Mouse (Mus musculus): ENCODE results near the gene Fam163b. TPM values are rescaled to one million over a fixed set of nuclear protein-coding genes. Genes with fewer than 3 reads are reported as not detected.

The Fam163b gene
- total and polyA plus RNA-seq, 3 experiments = 0.44 to 1.4 (median 0.77) TPM

GRCm38 (mm10) chr2:27175696-27176267 is 33.5 kb upstream of the Fam163b start:
- intact Hi-C loops (cut with DNase I) = no loop called here
- H3K36me3 ChIP-seq (ENCODE audit: control insufficient read depth, insufficient read depth, low read length) = no peaks in the 10 kb centered on the region
- H3K4me3 ChIP-seq = no peak overlapping the region
- no peak overlapping the region for H3K27ac ChIP-seq
- no peaks in the 10 kb centered on the region for H3K27me3 ChIP-seq (ENCODE audit: control insufficient read depth, insufficient read depth, low read length)
- DNase-seq = peak in 1 of 2 experiments; percentile 41
- 56% methylated on average over 10 of the region's 10 CpGs for WGBS
- no peak overlapping the region for H3K9ac ChIP-seq (ENCODE audit: low read depth, low read length)
- no peak for TF ChIP-seq CTCF (IDR thresholded peaks at IDR 0.05)
- TF ChIP-seq POLR2A (IDR thresholded peaks at IDR 0.05; ENCODE audit: insufficient read depth, low read depth, low read length) = no peak
- no peak for TF ChIP-seq EP300 (IDR thresholded peaks at IDR 0.05; ENCODE audit: insufficient read depth, low read depth, low read length)
- H3K79me2 ChIP-seq (replicated peaks; ENCODE audit: control insufficient read depth, insufficient read depth, low read length) = no peaks in the 10 kb centered on the region
- no peaks in the 10 kb centered on the region; the same call in 1 of the 2 replicates for H3K4me1 ChIP-seq (ENCODE audit: control insufficient read depth, insufficient read depth, low read length)

- H3K27ac ChIP-seq = no peak overlapping the region
- no peak for DNase-seq
- intact Hi-C loops (cut with DNase I) = no loop called here
- no peak overlapping the region for H3K9ac ChIP-seq (ENCODE audit: low read depth, low read length)
- H3K79me2 ChIP-seq (replicated peaks; ENCODE audit: control insufficient read depth, insufficient read depth, low read length) = no peaks in the 10 kb centered on the region
- WGBS = 68% methylated on average over 2 of the region's 2 CpGs
- no peaks in the 10 kb centered on the region; the same call in 1 of the 2 replicates for H3K4me1 ChIP-seq (ENCODE audit: control insufficient read depth, insufficient read depth, low read length)
- no peaks in the 10 kb centered on the region for H3K36me3 ChIP-seq (ENCODE audit: control insufficient read depth, insufficient read depth, low read length)
- no peak overlapping the region for H3K4me3 ChIP-seq
- TF ChIP-seq POLR2A (IDR thresholded peaks at IDR 0.05; ENCODE audit: insufficient read depth, low read depth, low read length) (no peak), CTCF (IDR thresholded peaks at IDR 0.05) (no peak), EP300 (IDR thresholded peaks at IDR 0.05; ENCODE audit: insufficient read depth, low read depth, low read length) (no peak)
- no peaks in the 10 kb centered on the region for H3K27me3 ChIP-seq (ENCODE audit: control insufficient read depth, insufficient read depth, low read length)
Observed at GRCm38 (mm10) chr2:27174242-27174641, 32.0 kb upstream of the Fam163b start.

DNA sequence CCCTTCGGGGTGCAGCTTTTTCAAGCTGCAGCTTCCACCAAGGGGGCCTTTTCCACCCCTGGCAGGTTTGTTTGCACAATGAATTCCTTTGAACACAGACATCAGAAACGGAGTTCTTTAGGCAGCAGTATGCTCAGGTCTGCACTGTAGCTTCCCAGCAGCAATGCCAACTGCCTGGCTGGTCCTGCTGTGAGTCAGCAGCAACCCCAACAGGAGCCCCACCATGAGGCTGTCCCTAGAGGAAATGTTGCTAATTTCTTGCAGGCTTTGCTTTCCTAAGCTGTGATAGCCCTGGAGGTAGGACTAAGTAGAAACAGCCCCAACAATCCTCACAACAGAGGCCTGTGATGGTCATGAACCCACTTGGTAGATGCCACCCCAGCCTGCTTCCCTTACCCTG is 24.7 kb upstream of the Fam163b start:
- intact Hi-C loops (cut with DNase I) = no loop called here
- Histone ChIP-seq H3K36me3 (ENCODE audit: control insufficient read depth, insufficient read depth, low read length) (no peaks in the 10 kb centered on the region), H3K79me2 (replicated peaks; ENCODE audit: control insufficient read depth, insufficient read depth, low read length) (no peaks in the 10 kb centered on the region), H3K4me1 (ENCODE audit: control insufficient read depth, insufficient read depth, low read length) (no peaks in the 10 kb centered on the region), H3K27me3 (ENCODE audit: control insufficient read depth, insufficient read depth, low read length) (no peaks in the 10 kb centered on the region), H3K9ac (ENCODE audit: low read depth, low read length) (no peak overlapping the region), H3K4me3 (no peak overlapping the region), H3K27ac (no peak overlapping the region)
- no peak for DNase-seq
- WGBS = 38% methylated on average over 2 of the region's 2 CpGs
- TF ChIP-seq EP300 (IDR thresholded peaks at IDR 0.05; ENCODE audit: insufficient read depth, low read depth, low read length) = no peak
- TF ChIP-seq CTCF (IDR thresholded peaks at IDR 0.05) = no peak
- TF ChIP-seq POLR2A (IDR thresholded peaks at IDR 0.05; ENCODE audit: insufficient read depth, low read depth, low read length) = no peak

- no peaks in the 10 kb centered on the region for H3K27me3 ChIP-seq (ENCODE audit: control insufficient read depth, insufficient read depth, low read length)
- no peaks in the 10 kb centered on the region for H3K36me3 ChIP-seq (ENCODE audit: control insufficient read depth, insufficient read depth, low read length)
- no peaks in the 10 kb centered on the region for H3K4me1 ChIP-seq (ENCODE audit: control insufficient read depth, insufficient read depth, low read length)
- no peak overlapping the region for H3K9ac ChIP-seq (ENCODE audit: low read depth, low read length)
- TF ChIP-seq EP300 (IDR thresholded peaks at IDR 0.05; ENCODE audit: insufficient read depth, low read depth, low read length) (no peak), POLR2A (IDR thresholded peaks at IDR 0.05; ENCODE audit: insufficient read depth, low read depth, low read length) (no peak), CTCF (IDR thresholded peaks at IDR 0.05) (no peak)
- H3K27ac ChIP-seq = no peak overlapping the region
- H3K4me3 ChIP-seq = no peak overlapping the region
- intact Hi-C loops (cut with DNase I) = no loop called here
- 75% methylated on average over 2 of the region's 2 CpGs for WGBS
- DNase-seq = no peak
- no peaks in the 10 kb centered on the region for H3K79me2 ChIP-seq (replicated peaks; ENCODE audit: control insufficient read depth, insufficient read depth, low read length)
Observed at GRCm38 (mm10) chr2:27166074-27166473, 23.8 kb upstream of the Fam163b start.

DNA sequence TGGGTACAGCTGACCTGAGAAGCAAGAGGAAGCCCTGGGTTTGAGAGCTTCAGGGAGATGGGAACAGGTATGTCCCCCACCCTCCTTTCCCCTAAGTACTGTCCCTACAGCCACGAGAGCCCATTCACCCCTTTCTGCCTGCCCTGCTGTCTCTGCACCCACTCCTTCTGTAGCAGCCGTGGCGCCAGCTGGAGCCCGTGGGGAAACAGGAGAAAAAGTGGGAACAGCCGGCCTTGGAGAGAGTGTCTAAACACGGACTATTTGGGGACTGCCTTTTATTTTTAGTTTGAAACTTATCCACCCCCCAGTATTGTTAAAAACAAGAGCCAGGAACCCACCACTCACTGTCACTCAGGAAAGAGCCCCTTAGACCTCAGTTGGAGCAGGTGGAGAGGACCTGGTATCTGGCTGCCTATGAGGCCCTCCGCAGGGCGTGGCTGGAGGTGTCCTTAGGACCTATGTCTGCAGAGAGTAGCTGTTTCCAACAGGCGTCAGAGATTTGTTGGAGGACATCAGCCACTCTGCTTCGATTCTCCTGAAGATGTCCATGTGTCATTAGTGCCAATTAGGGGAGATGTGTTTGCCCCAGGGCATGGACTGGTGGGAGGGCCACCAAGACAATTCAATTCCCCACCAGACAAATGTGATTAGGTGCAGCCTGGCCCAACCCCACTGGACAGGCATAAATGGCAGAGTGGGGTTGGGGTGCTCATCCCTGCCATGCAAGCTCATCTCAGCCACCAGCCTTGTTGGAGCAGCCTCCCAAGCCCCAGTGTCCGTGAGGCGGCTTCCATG is 22.7 kb upstream of the Fam163b start, which contains the start of gene Dbh:
Gene Dbh (plus strand): TSS at position 438 of the 795 bp plus-strand sequence.
- H3K4me3 ChIP-seq = no peak within 1 kb of the TSS
- intact Hi-C loops (cut with DNase I) = no loop called here
- H3K79me2 ChIP-seq (replicated peaks; ENCODE audit: control insufficient read depth, insufficient read depth, low read length) = no peaks in the 10 kb centered on the region
- TF ChIP-seq EP300 (IDR thresholded peaks at IDR 0.05; ENCODE audit: insufficient read depth, low read depth, low read length) = no peak
- TF ChIP-seq CTCF (IDR thresholded peaks at IDR 0.05) = no peak
- no peak for TF ChIP-seq POLR2A (IDR thresholded peaks at IDR 0.05; ENCODE audit: insufficient read depth, low read depth, low read length)
- H3K9ac ChIP-seq (ENCODE audit: low read depth, low read length) = no peak within 1 kb of the TSS
- no peak within 1 kb of the TSS for H3K27ac ChIP-seq
- H3K27me3 ChIP-seq (ENCODE audit: control insufficient read depth, insufficient read depth, low read length) = no peaks in the 10 kb centered on the region
- no peak for DNase-seq
- WGBS = 77% methylated on average over 12 of the region's 12 CpGs
- no peaks in the 10 kb centered on the region for H3K4me1 ChIP-seq (ENCODE audit: control insufficient read depth, insufficient read depth, low read length)
- no peaks in the 10 kb centered on the region for H3K36me3 ChIP-seq (ENCODE audit: control insufficient read depth, insufficient read depth, low read length)

DNA sequence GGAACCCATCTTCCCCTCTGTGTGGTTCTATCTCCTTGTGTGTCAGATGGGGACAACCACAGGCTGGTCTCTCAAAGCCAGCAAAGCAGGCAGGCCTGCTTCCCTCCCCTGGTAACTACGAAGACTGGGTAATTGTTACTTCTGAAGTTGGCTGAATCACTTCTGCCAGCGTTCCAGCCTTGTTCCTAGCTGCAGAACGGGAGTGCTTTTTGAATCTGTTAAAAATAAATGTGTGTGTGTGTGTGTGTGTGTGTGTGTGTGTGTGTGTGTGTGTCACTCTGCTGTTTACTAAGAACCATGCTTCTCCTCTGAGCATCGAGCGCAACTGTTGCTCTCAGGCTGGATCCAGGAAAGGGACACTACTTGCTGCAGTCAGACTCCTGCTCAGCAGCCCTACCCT is 21.6 kb upstream of the Fam163b start:
- no peaks in the 10 kb centered on the region for H3K27me3 ChIP-seq (ENCODE audit: control insufficient read depth, insufficient read depth, low read length)
- no peaks in the 10 kb centered on the region for H3K36me3 ChIP-seq (ENCODE audit: control insufficient read depth, insufficient read depth, low read length)
- intact Hi-C loops (cut with DNase I) = no loop called here
- no peak overlapping the region for H3K27ac ChIP-seq
- H3K79me2 ChIP-seq (replicated peaks; ENCODE audit: control insufficient read depth, insufficient read depth, low read length) = no peaks in the 10 kb centered on the region
- no peak overlapping the region for H3K4me3 ChIP-seq
- H3K4me1 ChIP-seq (ENCODE audit: control insufficient read depth, insufficient read depth, low read length) = no peaks in the 10 kb centered on the region
- no peak for DNase-seq
- no peak overlapping the region for H3K9ac ChIP-seq (ENCODE audit: low read depth, low read length)
- no peak for TF ChIP-seq EP300 (IDR thresholded peaks at IDR 0.05; ENCODE audit: insufficient read depth, low read depth, low read length)
- no peak for TF ChIP-seq CTCF (IDR thresholded peaks at IDR 0.05)
- no peak for TF ChIP-seq POLR2A (IDR thresholded peaks at IDR 0.05; ENCODE audit: insufficient read depth, low read depth, low read length)
- WGBS = 59% methylated on average over 5 of the region's 5 CpGs

All from heart, adult 2 months (tissue).